ENCODE assay signal across 8 mouse cellular contexts in the genomic region with DNA sequence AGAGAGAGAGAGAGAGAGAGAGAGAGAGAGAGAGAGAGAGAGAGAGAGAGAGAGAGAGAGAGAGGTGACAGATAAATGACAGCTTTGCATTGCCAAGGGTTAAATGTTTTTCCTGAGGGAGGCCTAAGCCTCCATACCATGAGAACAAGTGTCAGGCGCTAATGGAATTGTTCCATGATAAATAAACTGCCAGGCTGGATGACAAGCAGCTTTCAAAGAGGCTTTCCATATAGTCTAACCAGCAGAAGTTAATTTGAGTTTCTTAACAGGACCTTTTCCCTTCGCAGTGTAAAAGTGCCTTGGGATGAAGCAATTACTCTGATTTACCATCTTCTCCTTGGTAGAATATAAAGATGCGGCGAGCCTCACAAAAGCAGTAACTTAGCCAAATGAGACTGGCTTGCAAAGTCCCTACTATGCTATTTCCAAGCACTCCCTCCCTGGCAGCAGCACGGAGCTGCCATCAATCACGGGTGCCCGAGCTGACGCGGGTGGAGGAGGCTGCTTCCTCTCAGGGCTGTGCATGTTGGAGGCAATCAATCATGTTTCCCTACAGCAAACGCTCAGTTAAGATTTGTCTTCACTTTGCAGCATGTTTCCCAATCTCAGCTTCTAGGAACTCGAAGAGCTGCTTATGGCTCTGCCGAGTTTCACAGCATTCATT.
DNase-seq lines count a peak whose midpoint lies in the region; ATAC-seq lines count a peak whose summit lies in the region.

No protein-coding gene starts in this region.

- H3K4me2 ChIP-seq in hindbrain, embryonic 13.5 days = peak overlapping the region; percentile 18; the same call in 1 of the 2 replicates
- H3K4me2 ChIP-seq in midbrain, embryonic 16.5 days (ENCODE audit: low read length) = no peak overlapping the region

- H3K4me1 ChIP-seq in hindbrain, embryonic 13.5 days (replicated peaks) = peaks cover 54% of the 10 kb centered on the region
- H3K4me1 ChIP-seq in midbrain, embryonic 16.5 days (ENCODE audit: control insufficient read depth, insufficient read depth, low read length) = peaks cover 22% of the 10 kb centered on the region

- peak; percentile 7 for DNase-seq in kidney, adult 18-20 months
- DNase-seq in kidney, adult 11 months = no peak
- peak; percentile 65 for DNase-seq in brain, adult 2 months (ENCODE audit: low read depth, low spot score)
- DNase-seq in thymus, postnatal 25 days = no peak
- no peak for DNase-seq in urinary bladder, adult 18-20 months (ENCODE audit: low spot score in 2 of 2)

- no peaks in the 10 kb centered on the region for H3K36me3 ChIP-seq in hindbrain, embryonic 13.5 days
- no peaks in the 10 kb centered on the region for H3K36me3 ChIP-seq in midbrain, embryonic 16.5 days (ENCODE audit: control insufficient read depth, insufficient read depth, low read length)

- no peak overlapping the region for H3K4me3 ChIP-seq in hindbrain, embryonic 13.5 days
- H3K4me3 ChIP-seq in midbrain, embryonic 16.5 days (ENCODE audit: low read depth, low read length) = no peak overlapping the region

- ATAC-seq in hindbrain, embryonic 13.5 days (ENCODE audit: low FRiP score) = peak; percentile 74
- ATAC-seq in midbrain, embryonic 16.5 days = no peak
- no peak for ATAC-seq in megakaryocyte progenitor cell, adult 5-6 weeks (replicated peaks; ENCODE audit: poor library complexity)

- 19% methylated on average over 12 of the region's 12 CpGs for WGBS in hindbrain, embryonic 13.5 days
- WGBS in midbrain, embryonic 16.5 days = 58% methylated on average over 12 of the region's 12 CpGs

- H3K27me3 ChIP-seq in hindbrain, embryonic 13.5 days = no peaks in the 10 kb centered on the region
- H3K27me3 ChIP-seq in midbrain, embryonic 16.5 days (ENCODE audit: control insufficient read depth, insufficient read depth, low read depth, low read length) = no peaks in the 10 kb centered on the region

- no peak overlapping the region for H3K9ac ChIP-seq in hindbrain, embryonic 13.5 days
- no peak overlapping the region for H3K9ac ChIP-seq in midbrain, embryonic 16.5 days (ENCODE audit: low read depth, low read length)

- peak overlapping the region; percentile 81 for H3K27ac ChIP-seq in hindbrain, embryonic 13.5 days
- H3K27ac ChIP-seq in midbrain, embryonic 16.5 days (ENCODE audit: low read length) = peak overlapping the region; percentile 46; the same call in 1 of the 2 replicates

- no peaks in the 10 kb centered on the region for H3K9me3 ChIP-seq in hindbrain, embryonic 13.5 days
- no peaks in the 10 kb centered on the region for H3K9me3 ChIP-seq in midbrain, embryonic 16.5 days (replicated peaks; ENCODE audit: control insufficient read depth, low read length, poor library complexity, severe bottlenecking)

Comparison
In these comparisons a context has a peak if more than half of its experiments do, and no peak if none do; other contexts are left out.
1. DNase-seq: peak in kidney, adult 18-20 months (single experiment) and brain, adult 2 months (single experiment); none in kidney, adult 11 months (single experiment), thymus, postnatal 25 days (single experiment) and urinary bladder, adult 18-20 months (0 of 2).